Mouse (Mus musculus) limb, embryonic 14.5 days (tissue): ENCODE measurements around the gene Zdhhc1. TPM values are rescaled to one million over a fixed set of nuclear protein-coding genes. Genes with fewer than 3 reads are reported as not detected.

Source experiments
- ATAC-seq: fragments of 200-750 bp; cut with Nextera tagmentation; 2 replicates; pipeline ENCODE4 v1.8.0; 2017; ENCODE audit warnings: low read depth, moderate number of reproducible peaks, moderate TSS enrichment; ENCODE audit not compliant: low FRiP score
- DNase-seq: peaks from one replicate; pipeline ENCODE4 v3.0.0-alpha.2; 2015; ENCODE audit warnings: low spot score
- H3K27ac ChIP-seq: fragments of 300-500 bp; sonication (generic); replicated peaks from 2 replicates; pipeline ENCODE4 v1.5.1; 2014; ENCODE audit warnings: low read depth, mild to moderate bottlenecking, low read length, moderate library complexity, mixed read lengths
- H3K27me3 ChIP-seq: fragments of 300-500 bp; sonication (generic); 2 replicates; pipeline ENCODE4 v1.6.1; 2014; ENCODE audit warnings: low read length, mixed read lengths; ENCODE audit not compliant: control insufficient read depth, insufficient read depth
- H3K36me3 ChIP-seq: fragments of 300-500 bp; sonication (generic); 2 replicates; pipeline ENCODE4 v1.6.1; 2014; ENCODE audit warnings: mild to moderate bottlenecking, low read length, moderate library complexity, mixed read lengths; ENCODE audit not compliant: control insufficient read depth, insufficient read depth
- H3K4me1 ChIP-seq: fragments of 300-500 bp; sonication (generic); 2 replicates; pipeline ENCODE4 v1.6.1; 2014; ENCODE audit warnings: antibody characterized with exemption, low read length, mixed read lengths; ENCODE audit not compliant: control insufficient read depth, insufficient read depth
- H3K4me2 ChIP-seq: fragments of 300-500 bp; sonication (generic); replicated peaks from 2 replicates; pipeline ENCODE4 v1.6.1; 2014; ENCODE audit warnings: low read depth, mild to moderate bottlenecking, low read length, moderate library complexity; ENCODE audit not compliant: severe bottlenecking
- H3K4me3 ChIP-seq: fragments of 300-500 bp; sonication (generic); replicated peaks from 2 replicates; pipeline ENCODE4 v1.5.1; 2014; ENCODE audit warnings: low read length
- H3K9ac ChIP-seq: fragments of 300-500 bp; sonication (generic); 2 replicates; pipeline ENCODE4 v1.6.1; 2014; ENCODE audit warnings: mild to moderate bottlenecking, low read depth, low read length, moderate library complexity; ENCODE audit not compliant: severe bottlenecking
- H3K9me3 ChIP-seq: fragments of 300-500 bp; sonication (generic); 2 replicates; pipeline ENCODE4 v1.6.1; 2016; ENCODE audit warnings: low read length; ENCODE audit not compliant: control insufficient read depth
- POLR2A ChIP-seq: fragments of 200-500 bp; IDR thresholded peaks from 2 replicates; pipeline ENCODE4 v1.8.0; 2012; ENCODE audit warnings: inconsistent platforms, mild to moderate bottlenecking, moderate library complexity, borderline replicate concordance; ENCODE audit not compliant: insufficient read depth, insufficient read length; ENCODE audit errors: extremely low read depth
- WGBS: fragments of 180-500 bp; shearing (Covaris S2); extraction: QIAGEN DNeasy Blood & Tissue Kit; methylation state at CpG from one replicate; pipeline ENCODE4 v1.1.7; 2014; 5-methylcytosine and 5-hydroxymethylcytosine counted together
- polyA plus RNA-seq, 2 experiments: library from polyadenylated mRNA; depleted of rRNA in 1 of 2; stranded (reverse) in 1 of 2; unstranded in 1 of 2; fragments of >200 nt; fragmentation: Nextera tagmentation in 1 of 2; extraction: Ambion mirVana in 1 of 2; gene quantifications; 2 replicates each; pipeline versions ENCODE4 v1.2.1 to v1.2.3; 2012 to 2014

Zdhhc1 gene
- polyA plus RNA-seq, 2 experiments = 36.8 to 72.3 TPM

GRCm38 (mm10) chr8:105453296-105453695, 43.4 kb downstream of the Zdhhc1 start:
- Histone ChIP-seq H3K4me3 (no peak overlapping the region), H3K36me3 (no peaks in the 10 kb centered on the region), H3K27ac (no peak overlapping the region), H3K9ac (no peak overlapping the region), H3K27me3 (no peaks in the 10 kb centered on the region), H3K4me1 (no peaks in the 10 kb centered on the region), H3K9me3 (no peaks in the 10 kb centered on the region), H3K4me2 (no peak overlapping the region)
- no peak for TF ChIP-seq POLR2A
- DNase-seq = no peak
- no peak for ATAC-seq
- WGBS = 72% methylated on average over 5 of the region's 5 CpGs

GRCm38 (mm10) chr8:105451903-105452603, 44.6 kb downstream of the Zdhhc1 start:
- no peak overlapping the region for H3K27ac ChIP-seq
- no peak for DNase-seq

DNA sequence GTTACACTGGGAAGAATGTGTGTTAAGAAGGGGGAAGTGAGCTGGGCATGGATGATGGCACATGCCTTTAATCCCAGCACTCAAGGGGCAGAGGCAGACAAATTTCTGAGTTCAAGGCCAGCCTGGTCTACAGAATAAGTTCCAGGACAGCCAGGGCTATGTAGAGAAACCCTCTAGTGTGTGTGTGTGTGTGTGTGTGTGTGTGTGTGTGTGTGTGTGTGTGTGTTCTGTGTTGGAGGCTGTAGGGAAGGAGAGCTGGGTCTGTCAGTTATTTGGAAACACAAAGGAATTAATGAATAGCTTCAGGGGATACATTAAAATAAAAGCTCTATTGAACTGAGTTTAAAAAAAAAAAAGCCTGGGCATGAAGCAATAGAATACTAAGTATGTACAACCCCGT, 45.7 kb downstream of the Zdhhc1 start:
- Histone ChIP-seq H3K9me3 (no peaks in the 10 kb centered on the region), H3K4me2 (no peak overlapping the region), H3K9ac (no peak overlapping the region), H3K4me3 (no peak overlapping the region), H3K27ac (no peak overlapping the region), H3K27me3 (no peaks in the 10 kb centered on the region), H3K36me3 (no peaks in the 10 kb centered on the region), H3K4me1 (peaks cover 3% of the 10 kb centered on the region; the same call in 1 of the 2 replicates)
- no peak for TF ChIP-seq POLR2A
- no peak for ATAC-seq
- WGBS = 57% methylated on average over 1 of the region's 1 CpGs
- no peak for DNase-seq

More at GRCm38 (mm10) chr8:105451903-105452603, 44.6 kb downstream of the Zdhhc1 start:
- Histone ChIP-seq H3K9me3 (no peaks in the 10 kb centered on the region), H3K36me3 (no peaks in the 10 kb centered on the region), H3K4me3 (no peak overlapping the region), H3K9ac (no peak overlapping the region), H3K4me2 (no peak overlapping the region), H3K27me3 (no peaks in the 10 kb centered on the region), H3K4me1 (no peaks in the 10 kb centered on the region)
- 61% methylated on average over 15 of the region's 15 CpGs for WGBS
- ATAC-seq = no peak
- no peak for TF ChIP-seq POLR2A

- H3K4me1 ChIP-seq = peaks cover 4% of the 10 kb centered on the region; the same call in 1 of the 2 replicates
- H3K9me3 ChIP-seq = no peaks in the 10 kb centered on the region
- no peak for DNase-seq
- WGBS = 80% methylated on average over 5 of the region's 5 CpGs
- H3K9ac ChIP-seq = no peak overlapping the region
- H3K4me2 ChIP-seq = no peak overlapping the region
- no peak for ATAC-seq
- no peak for TF ChIP-seq POLR2A
- no peaks in the 10 kb centered on the region for H3K36me3 ChIP-seq
- no peaks in the 10 kb centered on the region for H3K27me3 ChIP-seq
- no peak overlapping the region for H3K4me3 ChIP-seq
- no peak overlapping the region for H3K27ac ChIP-seq
Measured at GRCm38 (mm10) chr8:105448596-105448995, 48.1 kb downstream of the Zdhhc1 start.

DNA sequence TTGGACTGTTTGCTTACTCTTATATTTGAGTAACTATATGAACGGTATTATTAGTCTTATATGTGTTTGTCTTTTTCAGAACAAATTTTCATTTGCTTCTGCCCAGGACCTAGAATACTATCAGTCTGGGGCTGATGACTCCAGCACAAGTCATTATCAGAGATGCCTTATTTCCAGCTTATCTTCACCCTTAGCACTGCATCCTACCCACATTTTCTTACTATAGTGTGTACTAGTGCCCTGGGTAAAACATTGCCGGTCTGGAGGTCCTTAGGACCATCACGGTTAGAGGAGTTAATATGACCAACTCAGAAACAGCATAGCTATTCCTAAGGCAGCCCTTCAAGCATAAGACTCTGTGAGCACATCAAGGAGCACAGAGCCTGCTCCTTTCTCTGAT, 48.5 kb downstream of the Zdhhc1 start:
- H3K27ac ChIP-seq = no peak overlapping the region
- no peak overlapping the region for H3K9ac ChIP-seq
- ATAC-seq (no peak), DNase-seq (no peak)
- H3K4me3 ChIP-seq = no peak overlapping the region
- TF ChIP-seq POLR2A = no peak
- WGBS = 90% methylated on average over 3 of the region's 3 CpGs
- no peaks in the 10 kb centered on the region for H3K27me3 ChIP-seq
- H3K4me2 ChIP-seq = no peak overlapping the region
- no peaks in the 10 kb centered on the region for H3K36me3 ChIP-seq
- no peaks in the 10 kb centered on the region for H3K9me3 ChIP-seq
- H3K4me1 ChIP-seq = peaks cover 4% of the 10 kb centered on the region; the same call in 1 of the 2 replicates
